Mouse (Mus musculus): Measurements from ENCODE around the gene Zfp668. TPM values are rescaled to one million over a fixed set of nuclear protein-coding genes. Genes with fewer than 3 reads are reported as not detected.

Gene Zfp668
- polyA plus RNA-seq, 1 experiment from 2014 or later: 23.3 TPM

DNA sequence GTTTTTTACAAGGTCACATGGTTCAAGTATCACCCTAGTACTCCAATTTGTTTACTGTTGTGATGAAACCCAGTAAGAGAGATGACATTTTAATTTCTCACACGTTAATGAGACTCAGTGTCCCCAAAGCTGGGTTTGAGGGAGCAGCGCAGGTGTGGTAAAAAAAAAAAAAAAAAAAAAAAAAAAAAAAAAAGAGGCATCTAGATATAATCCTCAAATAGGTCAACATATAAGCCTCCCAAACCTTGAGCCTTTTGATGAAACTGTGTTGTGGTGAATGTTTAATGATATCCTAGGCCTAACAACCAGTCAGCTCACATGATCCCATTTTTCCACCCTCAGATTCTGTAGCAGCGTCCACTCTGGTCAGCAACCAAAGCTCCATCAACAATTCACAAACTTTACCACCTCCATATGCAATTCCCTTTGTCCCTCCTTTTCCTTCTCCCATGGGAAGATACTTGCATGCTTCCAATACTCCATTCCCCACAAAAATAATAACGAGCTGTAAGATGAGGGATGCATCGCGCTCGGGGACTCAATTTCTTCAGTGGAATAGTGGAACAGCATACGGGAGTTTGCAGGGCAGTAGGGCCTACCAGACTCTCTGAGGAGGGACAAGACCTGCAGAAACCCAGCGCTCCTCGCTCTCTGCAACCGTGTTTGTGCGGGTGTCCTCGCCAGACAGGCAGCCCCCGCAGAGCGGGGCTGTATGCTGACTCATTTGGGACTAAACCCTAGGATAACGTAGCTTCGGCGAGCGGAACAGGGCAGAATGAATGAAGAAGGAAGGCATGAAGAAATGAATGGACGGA, 1.6 kb downstream of the Zfp668 start:
- peaks cover 12% of the 10 kb centered on the region for H3K36me3 ChIP-seq (ENCODE audit: control insufficient read depth, insufficient read depth, low read length)

GRCm38 (mm10) chr7:127870136-127870821, 6.3 kb downstream of the Zfp668 start:
- H3K27ac ChIP-seq (ENCODE audit: low read depth, low read length): no peak overlapping the region
- H3K4me3 ChIP-seq (ENCODE audit: low read depth, low read length): no peak overlapping the region
- no peaks in the 10 kb centered on the region for H3K27me3 ChIP-seq (ENCODE audit: control insufficient read depth, insufficient read depth, low read length)
- H3K4me1 ChIP-seq (replicated peaks; ENCODE audit: control insufficient read depth, insufficient read depth, low read length): peaks cover 4% of the 10 kb centered on the region; the same call in 1 of the 2 replicates
- H3K36me3 ChIP-seq (ENCODE audit: control insufficient read depth, insufficient read depth, low read length): peaks cover 12% of the 10 kb centered on the region
- H3K9ac ChIP-seq (ENCODE audit: low read depth, low read length): no peak overlapping the region
- DNase-seq (ENCODE audit: low spot score): no peak
- no peak overlapping the region for H3K4me2 ChIP-seq (replicated peaks; ENCODE audit: low read depth, low read length)
- no peak for ATAC-seq (ENCODE audit: low FRiP score)
- H3K9me3 ChIP-seq (ENCODE audit: control insufficient read depth, low read length): no peaks in the 10 kb centered on the region
- WGBS: 82% methylated on average over 5 of the region's 5 CpGs

More for the DNA sequence above, 1.6 kb downstream of the Zfp668 start:
- Histone ChIP-seq H3K27ac (ENCODE audit: low read depth, low read length) (peak overlapping the region; percentile 99), H3K27me3 (ENCODE audit: control insufficient read depth, insufficient read depth, low read length) (no peaks in the 10 kb centered on the region), H3K9me3 (ENCODE audit: control insufficient read depth, low read length) (no peaks in the 10 kb centered on the region), H3K4me1 (replicated peaks; ENCODE audit: control insufficient read depth, insufficient read depth, low read length) (peaks cover 6% of the 10 kb centered on the region), H3K4me2 (replicated peaks; ENCODE audit: low read depth, low read length) (peak overlapping the region; percentile 47), H3K9ac (ENCODE audit: low read depth, low read length) (peak overlapping the region; percentile 98), H3K4me3 (ENCODE audit: low read depth, low read length) (peak overlapping the region; percentile 68)
- DNase-seq (ENCODE audit: low spot score): no peak
- peak; percentile 37; the same call in 1 of the 2 replicates for ATAC-seq (ENCODE audit: low FRiP score)
- WGBS: 5% methylated on average over 20 of the region's 20 CpGs

DNA sequence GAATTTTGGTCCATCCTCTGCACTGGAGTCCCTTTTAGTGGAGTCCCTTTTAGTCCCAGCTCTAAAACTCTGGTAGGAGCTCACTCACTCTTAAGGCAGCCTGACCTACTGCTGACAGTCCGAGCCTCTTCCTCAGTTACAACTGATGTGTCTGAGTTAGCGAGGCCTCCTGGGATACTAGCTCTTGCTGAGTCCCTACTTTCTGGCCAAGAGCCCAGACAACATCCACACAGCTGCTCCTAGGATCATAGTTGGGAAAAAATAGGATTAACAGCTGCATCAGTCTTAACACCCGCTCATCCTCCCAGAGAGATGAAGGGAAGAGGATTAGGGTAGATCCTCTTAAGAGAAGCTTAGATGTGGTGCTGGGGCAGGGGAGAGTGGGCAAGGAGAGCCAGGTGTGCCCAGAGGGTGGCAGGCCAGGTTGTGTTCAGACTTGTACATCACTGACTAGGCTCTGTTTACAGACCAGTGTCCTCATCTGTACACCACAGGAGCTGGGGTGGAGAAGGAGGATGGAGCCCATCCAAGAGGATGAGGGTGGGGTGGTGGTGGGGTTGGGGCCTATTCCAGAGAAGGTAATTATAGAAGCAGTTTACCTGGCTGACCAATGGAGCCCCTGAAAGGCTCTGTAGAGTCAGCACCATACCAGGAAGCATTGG, 7.3 kb downstream of the Zfp668 start:
- Histone ChIP-seq H3K27me3 (ENCODE audit: control insufficient read depth, insufficient read depth, low read length) (no peaks in the 10 kb centered on the region), H3K4me3 (ENCODE audit: low read depth, low read length) (no peak overlapping the region), H3K27ac (ENCODE audit: low read depth, low read length) (no peak overlapping the region), H3K4me1 (replicated peaks; ENCODE audit: control insufficient read depth, insufficient read depth, low read length) (peaks cover 4% of the 10 kb centered on the region; the same call in 1 of the 2 replicates), H3K9me3 (ENCODE audit: control insufficient read depth, low read length) (no peaks in the 10 kb centered on the region), H3K36me3 (ENCODE audit: control insufficient read depth, insufficient read depth, low read length) (peaks cover 12% of the 10 kb centered on the region), H3K9ac (ENCODE audit: low read depth, low read length) (no peak overlapping the region), H3K4me2 (replicated peaks; ENCODE audit: low read depth, low read length) (no peak overlapping the region)
- ATAC-seq (ENCODE audit: low FRiP score): no peak
- no peak for DNase-seq (ENCODE audit: low spot score)
- 92% methylated on average over 3 of the region's 3 CpGs for WGBS

GRCm38 (mm10) chr7:127867641-127868040, 9.0 kb downstream of the Zfp668 start:
- no peak overlapping the region for H3K27ac ChIP-seq (ENCODE audit: low read depth, low read length)
- H3K4me3 ChIP-seq (ENCODE audit: low read depth, low read length): no peak overlapping the region
- 98% methylated on average over 18 of the region's 18 CpGs for whole genome bisulfite sequencing
- H3K4me1 ChIP-seq (replicated peaks; ENCODE audit: control insufficient read depth, insufficient read depth, low read length): no peaks in the 10 kb centered on the region
- DNase-seq (ENCODE audit: low spot score) (no peak), ATAC-seq (ENCODE audit: low FRiP score) (no peak)
- H3K36me3 ChIP-seq (ENCODE audit: control insufficient read depth, insufficient read depth, low read length): peaks cover 12% of the 10 kb centered on the region
- H3K27me3 ChIP-seq (ENCODE audit: control insufficient read depth, insufficient read depth, low read length): no peaks in the 10 kb centered on the region
- no peak overlapping the region for H3K4me2 ChIP-seq (replicated peaks; ENCODE audit: low read depth, low read length)
- no peak overlapping the region for H3K9ac ChIP-seq (ENCODE audit: low read depth, low read length)
- no peaks in the 10 kb centered on the region for H3K9me3 ChIP-seq (ENCODE audit: control insufficient read depth, low read length)

DNA sequence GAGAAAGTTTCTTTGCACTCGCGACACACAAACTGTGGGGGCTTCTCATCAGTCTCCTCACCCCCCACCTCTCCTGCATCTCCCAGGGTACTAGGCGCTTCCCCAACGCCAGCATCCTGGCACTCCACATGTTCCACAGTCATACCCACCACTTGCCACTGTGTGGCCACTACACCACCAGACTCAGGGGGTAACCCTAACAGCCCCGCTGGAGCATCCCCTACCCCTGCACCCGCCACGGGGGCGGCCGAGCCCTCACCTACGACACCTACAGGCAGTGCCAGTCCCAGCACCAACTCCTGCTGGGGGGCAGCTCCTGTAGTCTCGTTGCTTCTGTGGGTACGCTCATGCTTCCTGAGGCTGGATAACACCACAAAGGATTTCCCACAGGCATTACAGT, 10.2 kb downstream of the Zfp668 start:
- Histone ChIP-seq H3K9ac (ENCODE audit: low read depth, low read length) (no peak overlapping the region), H3K36me3 (ENCODE audit: control insufficient read depth, insufficient read depth, low read length) (peaks cover 12% of the 10 kb centered on the region), H3K4me3 (ENCODE audit: low read depth, low read length) (no peak overlapping the region), H3K4me2 (replicated peaks; ENCODE audit: low read depth, low read length) (no peak overlapping the region), H3K27me3 (ENCODE audit: control insufficient read depth, insufficient read depth, low read length) (no peaks in the 10 kb centered on the region), H3K9me3 (ENCODE audit: control insufficient read depth, low read length) (no peaks in the 10 kb centered on the region), H3K27ac (ENCODE audit: low read depth, low read length) (no peak overlapping the region), H3K4me1 (replicated peaks; ENCODE audit: control insufficient read depth, insufficient read depth, low read length) (no peaks in the 10 kb centered on the region)
- no peak for DNase-seq (ENCODE audit: low spot score)
- 93% methylated on average over 12 of the region's 12 CpGs for WGBS
- no peak for ATAC-seq (ENCODE audit: low FRiP score)

DNA sequence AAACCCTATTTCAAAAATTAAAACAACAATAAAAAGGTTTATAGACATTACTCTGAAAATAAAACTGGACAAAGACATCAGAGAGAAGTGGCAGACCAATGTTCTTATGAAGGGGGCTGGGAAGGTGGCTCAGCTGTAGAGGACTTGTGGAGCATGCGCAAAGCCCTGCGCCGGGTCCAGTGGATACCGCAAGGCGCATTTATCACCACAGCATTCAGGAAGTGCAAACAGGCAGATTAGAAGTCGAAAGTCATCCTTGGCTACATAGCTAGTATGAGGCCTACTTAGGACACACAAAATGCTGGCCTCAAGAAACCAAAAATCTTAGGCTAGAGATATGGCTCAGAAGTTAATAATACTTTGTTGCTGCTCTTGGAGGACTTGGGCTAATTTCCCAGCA, 18.4 kb downstream of the Zfp668 start:
- no peak for ATAC-seq (ENCODE audit: low FRiP score)

GRCm38 (mm10) chr7:127850906-127851305, 25.7 kb downstream of the Zfp668 start:
- ATAC-seq (ENCODE audit: low FRiP score) (no peak), DNase-seq (ENCODE audit: low spot score) (no peak)
- Histone ChIP-seq H3K27me3 (ENCODE audit: control insufficient read depth, insufficient read depth, low read length) (no peaks in the 10 kb centered on the region), H3K4me1 (replicated peaks; ENCODE audit: control insufficient read depth, insufficient read depth, low read length) (no peaks in the 10 kb centered on the region), H3K4me2 (replicated peaks; ENCODE audit: low read depth, low read length) (no peak overlapping the region), H3K4me3 (ENCODE audit: low read depth, low read length) (no peak overlapping the region), H3K9me3 (ENCODE audit: control insufficient read depth, low read length) (no peaks in the 10 kb centered on the region), H3K27ac (ENCODE audit: low read depth, low read length) (no peak overlapping the region), H3K9ac (ENCODE audit: low read depth, low read length) (no peak overlapping the region), H3K36me3 (ENCODE audit: control insufficient read depth, insufficient read depth, low read length) (no peaks in the 10 kb centered on the region)
- 78% methylated on average over 5 of the region's 5 CpGs for WGBS

More for the DNA sequence above, 18.4 kb downstream of the Zfp668 start:
- 95% methylated on average over 6 of the region's 6 CpGs for WGBS
- no peaks in the 10 kb centered on the region for H3K4me1 ChIP-seq (replicated peaks; ENCODE audit: control insufficient read depth, insufficient read depth, low read length)
- H3K27me3 ChIP-seq (ENCODE audit: control insufficient read depth, insufficient read depth, low read length): no peaks in the 10 kb centered on the region
- no peak for DNase-seq (ENCODE audit: low spot score)
- no peak overlapping the region for H3K4me2 ChIP-seq (replicated peaks; ENCODE audit: low read depth, low read length)
- H3K27ac ChIP-seq (ENCODE audit: low read depth, low read length): no peak overlapping the region
- no peaks in the 10 kb centered on the region for H3K36me3 ChIP-seq (ENCODE audit: control insufficient read depth, insufficient read depth, low read length)
- no peak overlapping the region for H3K4me3 ChIP-seq (ENCODE audit: low read depth, low read length)
- no peaks in the 10 kb centered on the region for H3K9me3 ChIP-seq (ENCODE audit: control insufficient read depth, low read length)
- no peak overlapping the region for H3K9ac ChIP-seq (ENCODE audit: low read depth, low read length)

- 82% methylated on average over 6 of the region's 6 CpGs for WGBS
- Histone ChIP-seq H3K4me2 (replicated peaks; ENCODE audit: low read depth, low read length) (no peak overlapping the region), H3K27ac (ENCODE audit: low read depth, low read length) (no peak overlapping the region), H3K27me3 (ENCODE audit: control insufficient read depth, insufficient read depth, low read length) (no peaks in the 10 kb centered on the region), H3K4me3 (ENCODE audit: low read depth, low read length) (no peak overlapping the region), H3K4me1 (replicated peaks; ENCODE audit: control insufficient read depth, insufficient read depth, low read length) (no peaks in the 10 kb centered on the region), H3K36me3 (ENCODE audit: control insufficient read depth, insufficient read depth, low read length) (no peaks in the 10 kb centered on the region), H3K9ac (ENCODE audit: low read depth, low read length) (no peak overlapping the region), H3K9me3 (ENCODE audit: control insufficient read depth, low read length) (no peaks in the 10 kb centered on the region)
- no peak for ATAC-seq (ENCODE audit: low FRiP score)
- DNase-seq (ENCODE audit: low spot score): no peak
Observed at GRCm38 (mm10) chr7:127849973-127850875, 26.4 kb downstream of the Zfp668 start.
